Mouse (Mus musculus): ENCODE results near the gene Tbc1d8b.

DNA sequence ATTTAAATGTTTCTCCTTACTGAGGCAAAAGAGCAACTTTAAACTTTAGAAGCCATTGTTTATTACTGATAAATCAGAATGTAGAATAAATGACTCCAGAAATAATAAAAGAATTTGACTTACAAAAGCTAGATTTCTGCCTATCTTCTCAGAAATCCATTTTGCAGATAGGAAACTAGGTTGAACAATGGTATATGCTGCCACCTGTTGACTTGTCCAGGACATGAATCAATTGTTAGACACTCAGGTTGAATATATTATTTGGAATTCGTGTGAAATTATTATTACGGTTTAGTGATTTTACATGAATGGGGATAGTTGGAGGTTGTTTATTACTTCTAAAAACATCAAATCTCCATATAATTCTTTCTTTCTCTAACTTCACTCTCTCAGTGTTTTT, 19.0 kb upstream of the Tbc1d8b start:
- TF ChIP-seq CTCF (IDR thresholded peaks at IDR 0.05; ENCODE audit: low read depth) (no peak), EP300 (IDR thresholded peaks at IDR 0.05; ENCODE audit: low read depth) (no peak)
